Mouse (Mus musculus): ENCODE measurements around the gene Smndc1. TPM values are rescaled to one million over a fixed set of nuclear protein-coding genes. Genes with fewer than 3 reads are reported as not detected.

Gene Smndc1
- 72.0 and 77.6 TPM in 2 replicates for polyA plus RNA-seq (2011; ENCODE audit: insufficient read depth, insufficient read length, low read depth, missing spikeins)

- H3K9ac ChIP-seq (ENCODE audit: low read depth, poor library complexity, severe bottlenecking), result peak within 1 kb of the TSS; percentile 95
- H3K36me3 ChIP-seq (ENCODE audit: control insufficient read depth, insufficient read depth, low read length, poor library complexity, severe bottlenecking), result peaks cover 34% of the 10 kb centered on the region
- TF ChIP-seq CTCF (IDR thresholded peaks at IDR 0.05; ENCODE audit: low read depth, low read length), result no peak
- peak; percentile 75; the same call in 1 of the 2 replicates for TF ChIP-seq EP300 (IDR thresholded peaks at IDR 0.05; ENCODE audit: insufficient read depth, low read depth, low read length)
- TF ChIP-seq POLR2A (IDR thresholded peaks at IDR 0.05; ENCODE audit: insufficient read depth, low read length), result peak; percentile 64
- H3K27ac ChIP-seq (ENCODE audit: insufficient read depth, low read length), result peak within 1 kb of the TSS; percentile 87
- H3K4me3 ChIP-seq (ENCODE audit: low read depth, low read length), result peak within 1 kb of the TSS; percentile 89
- no peaks in the 10 kb centered on the region for H3K9me3 ChIP-seq (replicated peaks; ENCODE audit: control insufficient read depth, insufficient read depth, low read length, poor library complexity, severe bottlenecking)
- H3K27me3 ChIP-seq (ENCODE audit: control insufficient read depth, insufficient read depth, low read length, poor library complexity, severe bottlenecking), result no peaks in the 10 kb centered on the region
- no peaks in the 10 kb centered on the region for H3K4me1 ChIP-seq (ENCODE audit: control insufficient read depth, insufficient read depth, low read length)
Measured at GRCm38 (mm10) chr19:53390495-53391007, at the start of gene Smndc1. Gene Smndc1 (minus strand): TSS chr19:53390578.

- Histone ChIP-seq H3K9me3 (replicated peaks; ENCODE audit: control insufficient read depth, insufficient read depth, low read length, poor library complexity, severe bottlenecking) (no peaks in the 10 kb centered on the region), H3K4me3 (ENCODE audit: low read depth, low read length) (no peak overlapping the region), H3K9ac (ENCODE audit: low read depth, poor library complexity, severe bottlenecking) (no peak overlapping the region), H3K27ac (ENCODE audit: insufficient read depth, low read length) (peak overlapping the region; percentile 48; the same call in 1 of the 2 replicates), H3K36me3 (ENCODE audit: control insufficient read depth, insufficient read depth, low read length, poor library complexity, severe bottlenecking) (no peaks in the 10 kb centered on the region), H3K27me3 (ENCODE audit: control insufficient read depth, insufficient read depth, low read length, poor library complexity, severe bottlenecking) (no peaks in the 10 kb centered on the region), H3K4me1 (ENCODE audit: control insufficient read depth, insufficient read depth, low read length) (peaks cover 20% of the 10 kb centered on the region)
- TF ChIP-seq POLR2A (IDR thresholded peaks at IDR 0.05; ENCODE audit: insufficient read depth, low read length) (no peak), EP300 (IDR thresholded peaks at IDR 0.05; ENCODE audit: insufficient read depth, low read depth, low read length) (no peak), CTCF (IDR thresholded peaks at IDR 0.05; ENCODE audit: low read depth, low read length) (no peak)
Measured at GRCm38 (mm10) chr19:53439340-53439739, 49.0 kb upstream of the Smndc1 start.

GRCm38 (mm10) chr19:53437991-53438390 is 47.6 kb upstream of the Smndc1 start:
- no peaks in the 10 kb centered on the region for H3K36me3 ChIP-seq (ENCODE audit: control insufficient read depth, insufficient read depth, low read length, poor library complexity, severe bottlenecking)

GRCm38 (mm10) chr19:53437311-53437958 is 47.1 kb upstream of the Smndc1 start:
- no peak overlapping the region for H3K9ac ChIP-seq (ENCODE audit: low read depth, poor library complexity, severe bottlenecking)
- H3K4me1 ChIP-seq (ENCODE audit: control insufficient read depth, insufficient read depth, low read length), result peaks cover 17% of the 10 kb centered on the region
- H3K36me3 ChIP-seq (ENCODE audit: control insufficient read depth, insufficient read depth, low read length, poor library complexity, severe bottlenecking), result no peaks in the 10 kb centered on the region
- H3K27ac ChIP-seq (ENCODE audit: insufficient read depth, low read length), result no peak overlapping the region
- H3K4me3 ChIP-seq (ENCODE audit: low read depth, low read length), result no peak overlapping the region
- TF ChIP-seq EP300 (IDR thresholded peaks at IDR 0.05; ENCODE audit: insufficient read depth, low read depth, low read length) (no peak), CTCF (IDR thresholded peaks at IDR 0.05; ENCODE audit: low read depth, low read length) (no peak), POLR2A (IDR thresholded peaks at IDR 0.05; ENCODE audit: insufficient read depth, low read length) (no peak)
- H3K9me3 ChIP-seq (replicated peaks; ENCODE audit: control insufficient read depth, insufficient read depth, low read length, poor library complexity, severe bottlenecking), result no peaks in the 10 kb centered on the region
- H3K27me3 ChIP-seq (ENCODE audit: control insufficient read depth, insufficient read depth, low read length, poor library complexity, severe bottlenecking), result no peaks in the 10 kb centered on the region

More at GRCm38 (mm10) chr19:53437991-53438390, 47.6 kb upstream of the Smndc1 start:
- no peaks in the 10 kb centered on the region for H3K9me3 ChIP-seq (replicated peaks; ENCODE audit: control insufficient read depth, insufficient read depth, low read length, poor library complexity, severe bottlenecking)
- H3K9ac ChIP-seq (ENCODE audit: low read depth, poor library complexity, severe bottlenecking), result no peak overlapping the region
- no peak overlapping the region for H3K4me3 ChIP-seq (ENCODE audit: low read depth, low read length)
- peak overlapping the region; percentile 65 for H3K27ac ChIP-seq (ENCODE audit: insufficient read depth, low read length)
- TF ChIP-seq POLR2A (IDR thresholded peaks at IDR 0.05; ENCODE audit: insufficient read depth, low read length), result no peak
- no peak for TF ChIP-seq CTCF (IDR thresholded peaks at IDR 0.05; ENCODE audit: low read depth, low read length)
- TF ChIP-seq EP300 (IDR thresholded peaks at IDR 0.05; ENCODE audit: insufficient read depth, low read depth, low read length), result no peak
- H3K4me1 ChIP-seq (ENCODE audit: control insufficient read depth, insufficient read depth, low read length), result peaks cover 17% of the 10 kb centered on the region
- no peaks in the 10 kb centered on the region for H3K27me3 ChIP-seq (ENCODE audit: control insufficient read depth, insufficient read depth, low read length, poor library complexity, severe bottlenecking)

- H3K4me1 ChIP-seq (ENCODE audit: control insufficient read depth, insufficient read depth, low read length), result peaks cover 12% of the 10 kb centered on the region
- no peak overlapping the region for H3K4me3 ChIP-seq (ENCODE audit: low read depth, low read length)
- H3K36me3 ChIP-seq (ENCODE audit: control insufficient read depth, insufficient read depth, low read length, poor library complexity, severe bottlenecking), result no peaks in the 10 kb centered on the region
- H3K27ac ChIP-seq (ENCODE audit: insufficient read depth, low read length), result no peak overlapping the region
- H3K27me3 ChIP-seq (ENCODE audit: control insufficient read depth, insufficient read depth, low read length, poor library complexity, severe bottlenecking), result no peaks in the 10 kb centered on the region
- TF ChIP-seq EP300 (IDR thresholded peaks at IDR 0.05; ENCODE audit: insufficient read depth, low read depth, low read length), result no peak
- no peak for TF ChIP-seq CTCF (IDR thresholded peaks at IDR 0.05; ENCODE audit: low read depth, low read length)
- no peak for TF ChIP-seq POLR2A (IDR thresholded peaks at IDR 0.05; ENCODE audit: insufficient read depth, low read length)
- no peaks in the 10 kb centered on the region for H3K9me3 ChIP-seq (replicated peaks; ENCODE audit: control insufficient read depth, insufficient read depth, low read length, poor library complexity, severe bottlenecking)
- no peak overlapping the region for H3K9ac ChIP-seq (ENCODE audit: low read depth, poor library complexity, severe bottlenecking)
Measured at GRCm38 (mm10) chr19:53433949-53434689, 43.7 kb upstream of the Smndc1 start.

All from ES-Bruce4 (cell line).